Mouse (Mus musculus) bone marrow macrophage, adult 2 months (primary cell): ENCODE measurements at regions not wholly inside any gene's neighbourhood (a gene's known extent, or its start where the extent isn't known, plus 50 kb on each side); places are given as distances from the start of the nearest gene placed in this dataset.

Source experiments
- H3K27ac ChIP-seq: 2 replicates; pipeline ENCODE4 v1.5.1; 2012; ENCODE audit warnings: low read depth, low read length; ENCODE audit not compliant: insufficient read depth
- H3K4me1 ChIP-seq: 2 replicates; pipeline ENCODE4 v1.6.1; 2012; ENCODE audit warnings: low read length; ENCODE audit not compliant: control insufficient read depth, insufficient read depth
- H3K4me3 ChIP-seq: 2 replicates; pipeline ENCODE4 v1.5.1; 2012; ENCODE audit warnings: mild to moderate bottlenecking, low read length, moderate library complexity; ENCODE audit not compliant: insufficient read depth
- CTCF ChIP-seq: IDR thresholded peaks from 2 replicates; pipeline ENCODE4 v1.5.1; 2012; ENCODE audit warnings: low read depth, mild to moderate bottlenecking, low read length, moderate library complexity
- POLR2A ChIP-seq: IDR thresholded peaks from 2 replicates; pipeline ENCODE4 v1.6.1; 2012; ENCODE audit warnings: mild to moderate bottlenecking, low read depth, low read length, borderline replicate concordance

DNA sequence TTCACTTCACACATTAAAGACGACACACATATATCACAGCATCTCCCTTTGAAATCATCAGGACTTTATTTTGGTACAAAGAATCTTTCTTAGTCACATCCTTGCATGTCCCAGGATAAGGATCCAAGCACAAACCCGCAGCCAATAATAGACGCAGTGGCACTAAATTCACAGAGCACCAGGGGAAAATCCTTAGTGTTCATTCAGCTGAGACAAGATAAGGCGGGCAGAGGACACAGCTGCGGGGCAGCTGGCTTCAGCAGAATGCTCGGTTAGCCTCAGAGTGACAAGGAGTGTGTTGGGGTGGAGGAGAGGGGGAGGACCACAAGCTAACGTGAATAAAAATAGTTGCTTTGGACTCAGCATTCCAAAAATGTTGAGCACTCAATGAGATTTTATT, 70.7 kb downstream of the Gm11983 start:
- no peaks in the 10 kb centered on the region for H3K4me1 ChIP-seq
- no peak for TF ChIP-seq CTCF
- no peak for TF ChIP-seq POLR2A
- no peak overlapping the region for H3K27ac ChIP-seq
- H3K4me3 ChIP-seq = no peak overlapping the region

- no peak overlapping the region for H3K27ac ChIP-seq
- no peak overlapping the region for H3K4me3 ChIP-seq
- TF ChIP-seq POLR2A (no peak), CTCF (no peak)
- no peaks in the 10 kb centered on the region for H3K4me1 ChIP-seq
Measured at GRCm38 (mm10) chr11:6765333-6765957, 72.0 kb downstream of the Gm11983 start.

DNA sequence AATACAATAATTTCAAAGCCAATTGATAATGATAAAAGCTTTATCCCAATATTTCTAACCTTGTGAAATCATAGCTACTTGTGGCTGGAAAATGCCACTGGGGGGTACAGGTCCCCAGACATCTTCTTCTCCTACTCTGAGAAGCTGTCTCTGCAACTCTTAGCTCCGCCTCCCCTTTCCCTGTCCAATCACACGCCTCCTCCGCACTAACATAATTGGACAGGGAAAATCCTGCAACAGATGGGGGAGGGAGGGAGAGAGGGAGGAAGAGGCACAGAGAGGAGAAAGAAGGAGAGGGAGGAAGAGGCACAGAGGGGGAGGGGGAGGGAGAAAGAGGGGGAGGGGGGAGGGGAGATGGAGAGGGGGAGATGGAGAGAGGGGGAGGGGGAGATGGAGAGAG, 73.3 kb downstream of the Gm11983 start:
- H3K4me3 ChIP-seq = no peak overlapping the region
- no peak overlapping the region for H3K27ac ChIP-seq
- H3K4me1 ChIP-seq = no peaks in the 10 kb centered on the region
- TF ChIP-seq POLR2A = no peak
- no peak for TF ChIP-seq CTCF

- TF ChIP-seq POLR2A = no peak
- TF ChIP-seq CTCF = no peak
- Histone ChIP-seq H3K4me1 (no peaks in the 10 kb centered on the region), H3K27ac (no peak overlapping the region), H3K4me3 (no peak overlapping the region)
Measured at GRCm38 (mm10) chr11:6763001-6763400, 74.5 kb downstream of the Gm11983 start.

DNA sequence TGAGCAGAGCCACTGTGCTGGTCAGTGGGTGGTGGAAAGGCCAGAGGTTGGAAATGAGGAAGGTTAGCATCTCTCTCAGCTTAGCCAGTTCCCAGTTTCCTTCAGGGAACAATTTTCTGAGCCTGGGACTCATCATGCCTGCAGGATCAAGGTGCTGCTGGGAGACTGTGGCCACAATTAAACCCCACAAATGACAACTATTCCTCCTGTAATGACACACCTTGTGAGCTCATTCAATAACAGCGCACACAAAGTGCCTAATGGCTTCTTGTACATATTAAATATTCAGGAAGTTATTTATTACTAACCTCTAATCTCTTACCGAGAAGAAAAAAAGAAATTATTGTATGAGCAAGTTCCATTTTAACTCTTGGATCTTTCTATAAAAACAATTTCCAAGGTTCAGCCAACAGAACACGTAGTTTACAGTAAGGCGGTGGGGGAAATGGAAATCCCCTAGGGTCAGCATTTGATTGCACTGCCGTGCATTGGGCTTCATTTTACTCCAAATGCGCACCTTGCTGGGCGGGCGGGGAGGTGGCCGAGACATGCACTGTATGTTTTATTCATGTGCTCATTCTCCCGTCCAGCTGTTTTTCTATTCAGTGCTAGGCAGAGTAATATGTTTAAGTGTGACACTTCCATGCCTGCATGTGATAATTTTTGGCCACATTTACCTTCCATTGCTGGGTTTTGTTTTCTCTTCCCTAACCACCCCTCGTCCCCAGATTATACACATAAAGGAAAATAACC, 75.4 kb downstream of the Gm11983 start:
- no peak for TF ChIP-seq CTCF
- no peak for TF ChIP-seq POLR2A
- H3K27ac ChIP-seq = no peak overlapping the region
- H3K4me1 ChIP-seq = no peaks in the 10 kb centered on the region
- no peak overlapping the region for H3K4me3 ChIP-seq

- no peak for TF ChIP-seq CTCF
- TF ChIP-seq POLR2A = no peak
- no peak overlapping the region for H3K4me3 ChIP-seq
- H3K4me1 ChIP-seq = no peaks in the 10 kb centered on the region
- no peak overlapping the region for H3K27ac ChIP-seq
Measured at GRCm38 (mm10) chr11:6759578-6759977, 77.9 kb downstream of the Gm11983 start.

DNA sequence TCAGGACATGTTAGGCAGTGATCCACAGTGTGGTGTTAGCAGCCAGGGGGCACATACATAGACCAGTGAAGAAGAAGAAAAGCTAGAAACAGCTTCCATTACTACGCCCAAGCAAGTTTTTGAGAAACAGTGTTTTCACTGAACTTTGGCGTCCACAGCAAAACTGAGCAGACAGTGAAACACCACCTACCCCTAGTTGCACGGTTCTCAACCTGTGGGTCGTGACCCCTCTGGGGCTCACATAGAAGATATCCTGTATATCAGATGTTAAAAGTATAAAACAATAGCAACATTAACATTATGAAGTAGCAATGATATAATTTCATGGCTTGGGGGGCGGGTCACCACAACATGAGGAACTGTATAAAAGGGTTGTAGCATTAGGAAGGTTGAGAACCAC, 81.1 kb downstream of the Ramp3 start:
- TF ChIP-seq POLR2A = no peak
- no peak for TF ChIP-seq CTCF
- Histone ChIP-seq H3K27ac (no peak overlapping the region), H3K4me1 (no peaks in the 10 kb centered on the region), H3K4me3 (no peak overlapping the region)

GRCm38 (mm10) chr11:6738581-6738980, 80.3 kb downstream of the Ramp3 start:
- TF ChIP-seq POLR2A (no peak), CTCF (no peak)
- H3K4me1 ChIP-seq = no peaks in the 10 kb centered on the region
- H3K27ac ChIP-seq = no peak overlapping the region
- no peak overlapping the region for H3K4me3 ChIP-seq

GRCm38 (mm10) chr11:6738163-6738562, 79.8 kb downstream of the Ramp3 start:
- no peak overlapping the region for H3K4me3 ChIP-seq
- no peaks in the 10 kb centered on the region for H3K4me1 ChIP-seq
- no peak overlapping the region for H3K27ac ChIP-seq
- TF ChIP-seq POLR2A = no peak
- no peak for TF ChIP-seq CTCF

GRCm38 (mm10) chr11:6734746-6735430, 76.6 kb downstream of the Ramp3 start:
- no peak overlapping the region for H3K4me3 ChIP-seq
- H3K27ac ChIP-seq = no peak overlapping the region
- H3K4me1 ChIP-seq = no peaks in the 10 kb centered on the region
- TF ChIP-seq CTCF (no peak), POLR2A (no peak)
